Mouse (Mus musculus): ENCODE data around the gene Pias3.
"Not testable (repeated sequence)": the region's sequence is repeated elsewhere in the genome, so short reads cannot be mapped to it uniquely, and the experiment has no call there.

The Pias3 gene

GRCm38 (mm10) chr3:96684151-96684821 is 11.9 kb upstream of the Pias3 start:
- CTCF ChIA-PET, result no interaction called here

DNA sequence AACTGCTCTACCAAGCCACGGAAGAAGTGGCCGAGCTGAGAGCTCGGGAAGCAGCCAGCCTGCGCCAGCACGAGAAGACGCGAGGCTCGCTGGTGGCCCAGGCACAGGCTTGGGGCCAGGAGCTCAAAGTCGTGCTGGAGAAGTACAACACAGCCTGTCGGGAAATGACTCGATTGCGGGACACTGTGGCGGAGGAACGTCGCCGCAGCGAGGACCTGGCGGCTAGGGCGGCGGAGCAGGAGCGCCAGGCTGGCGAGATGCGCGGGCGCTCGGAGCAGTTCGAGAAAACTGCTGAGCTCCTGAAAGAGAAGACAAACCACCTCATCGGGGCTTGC is 11.4 kb upstream of the Pias3 start:
- CTCF ChIA-PET, result no interaction called here

GRCm38 (mm10) chr3:96686057-96686456 is 10.1 kb upstream of the Pias3 start:
- CTCF ChIA-PET, result not testable (repeated sequence)

GRCm38 (mm10) chr3:96688854-96689253 is 7.3 kb upstream of the Pias3 start:
- CTCF ChIA-PET, result no interaction called here

- CTCF ChIA-PET, result no interaction called here
Measured at GRCm38 (mm10) chr3:96690298-96690697, 5.9 kb upstream of the Pias3 start.

GRCm38 (mm10) chr3:96692506-96692905 is 3.7 kb upstream of the Pias3 start:
- CTCF ChIA-PET, result no interaction called here

DNA sequence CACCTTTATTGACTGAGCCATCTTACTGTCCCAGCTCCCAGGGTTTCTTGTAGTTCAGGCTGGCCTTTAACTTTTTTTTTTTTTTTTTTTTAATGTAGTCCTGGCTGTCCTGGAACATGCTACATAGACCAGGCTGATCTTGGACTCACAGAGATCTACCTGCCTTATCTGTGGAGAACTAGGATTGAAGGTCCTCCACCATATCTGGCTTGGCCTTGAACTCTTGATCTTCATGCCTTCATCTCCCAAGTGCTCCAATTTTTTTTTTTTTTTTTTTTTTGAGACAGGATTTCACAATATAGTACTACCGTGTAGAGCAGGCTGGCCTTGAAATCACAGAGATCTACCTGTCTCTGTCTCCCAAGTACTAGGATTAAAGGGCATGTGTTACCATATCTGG is 2.6 kb upstream of the Pias3 start:
- CTCF ChIA-PET, result no interaction called here

DNA sequence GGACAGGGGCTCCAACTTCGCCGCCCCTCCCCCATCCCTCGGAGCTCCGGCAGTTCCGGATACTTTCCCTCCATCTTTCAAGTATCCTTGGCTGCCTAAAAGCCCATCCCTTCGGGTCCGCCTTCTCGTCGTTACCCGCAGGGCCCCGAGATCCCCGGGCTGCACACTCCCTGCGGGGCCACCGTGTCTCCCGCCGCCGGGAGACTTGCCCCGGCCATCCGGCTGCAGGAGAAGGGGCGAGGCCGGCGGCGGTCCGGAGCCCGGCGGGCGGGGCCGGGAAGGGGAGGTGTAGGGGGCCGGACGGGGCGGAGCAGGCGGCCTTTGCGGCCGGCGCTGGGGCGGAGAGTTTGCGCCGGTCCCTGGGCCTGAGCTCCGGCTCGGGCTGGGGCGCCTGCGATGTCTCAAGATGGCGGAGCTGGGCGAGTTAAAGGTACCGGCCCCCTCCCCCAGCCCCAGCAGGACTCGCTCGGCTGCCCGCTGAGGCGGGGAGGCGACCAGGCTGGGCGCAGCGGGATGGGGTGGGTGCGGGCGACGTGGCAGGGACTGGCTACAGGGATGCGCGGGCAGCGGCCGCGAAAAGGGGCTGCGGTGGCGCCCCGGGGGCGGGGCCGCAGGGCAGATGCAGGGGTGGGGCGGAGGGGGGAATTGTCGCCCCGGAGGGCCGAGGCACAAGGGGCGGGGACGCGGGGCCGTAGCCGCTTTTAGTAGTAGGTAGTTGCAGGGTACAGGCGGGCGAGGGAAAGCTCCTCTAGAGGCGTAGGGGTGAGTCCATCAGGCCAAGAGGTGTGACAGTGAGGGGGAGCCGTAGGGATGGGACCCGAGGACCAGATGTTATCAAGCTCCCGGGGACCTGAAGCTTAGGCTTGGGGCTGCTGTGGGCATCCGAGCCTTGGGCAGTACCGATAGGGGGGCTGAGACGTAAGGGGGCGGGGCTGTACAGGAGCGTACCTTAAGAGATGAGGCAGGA is 865 bp downstream of the Pias3 start:
- CTCF ChIA-PET, result interaction anchor here (1.0 kb wide), 1 partner anchor 10 kb away, joined by 3 read pairs; no protein-coding TSS in a partner anchor

DNA sequence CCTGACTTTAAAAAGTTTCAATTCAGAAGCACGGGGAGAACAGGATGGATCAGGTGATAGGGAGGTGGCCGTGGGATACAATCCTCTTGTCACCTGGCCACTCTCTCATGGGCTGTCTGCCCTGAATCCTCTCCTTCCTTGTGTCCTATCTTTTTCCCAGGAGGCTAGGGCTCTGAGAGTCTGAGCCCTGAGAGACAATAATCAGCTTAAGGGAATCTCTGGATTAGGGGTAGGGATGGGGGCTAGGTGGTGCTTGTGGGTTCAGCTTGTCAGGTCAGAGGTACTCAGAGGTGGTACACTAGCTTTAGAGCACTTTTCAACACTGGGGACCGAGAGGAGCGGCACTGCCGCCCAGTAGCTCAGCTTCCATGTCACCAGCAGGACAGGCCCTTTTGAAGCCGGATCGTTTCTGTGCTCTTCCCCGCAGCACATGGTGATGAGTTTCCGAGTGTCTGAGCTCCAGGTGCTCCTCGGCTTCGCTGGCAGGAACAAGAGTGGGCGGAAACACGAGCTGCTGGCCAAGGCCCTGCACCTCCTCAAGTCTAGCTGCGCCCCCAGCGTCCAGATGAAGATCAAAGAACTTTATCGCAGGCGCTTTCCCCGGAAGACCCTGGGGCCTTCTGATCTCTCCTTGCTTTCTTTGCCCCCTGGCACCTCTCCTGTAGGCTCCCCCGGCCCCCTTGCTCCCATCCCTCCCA is 3.0 kb downstream of the Pias3 start:
- CTCF ChIA-PET, result interaction anchor here (0.7 to 0.8 kb wide), 3 partner anchors 15 to 417 kb away, joined by 3 to 4 read pairs (median 3); no protein-coding TSS in a partner anchor

- CTCF ChIA-PET, result no interaction called here
Measured at GRCm38 (mm10) chr3:96700376-96700775, 4.2 kb downstream of the Pias3 start.

GRCm38 (mm10) chr3:96701003-96701402 is 4.8 kb downstream of the Pias3 start:
- CTCF ChIA-PET, result no interaction called here

DNA sequence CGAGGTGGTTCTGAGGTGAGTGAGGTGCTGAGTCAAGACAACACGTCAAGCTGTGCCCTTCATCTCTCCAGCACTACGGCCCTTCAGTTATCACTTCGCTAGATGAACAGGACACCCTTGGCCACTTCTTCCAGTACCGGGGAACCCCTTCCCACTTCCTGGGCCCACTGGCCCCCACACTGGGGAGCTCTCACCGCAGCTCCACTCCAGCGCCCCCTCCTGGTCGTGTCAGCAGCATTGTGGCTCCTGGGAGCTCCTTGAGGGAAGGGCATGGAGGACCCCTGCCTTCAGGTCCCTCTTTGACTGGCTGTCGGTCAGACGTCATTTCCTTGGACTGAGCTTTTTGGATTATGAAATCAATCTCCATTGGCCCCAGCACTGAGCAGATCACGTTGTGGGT is 8.6 kb downstream of the Pias3 start:
- CTCF ChIA-PET, result interaction anchor here (0.5 kb wide), 1 partner anchor 73 kb away, joined by 14 read pairs; no protein-coding TSS in a partner anchor

- CTCF ChIA-PET, result no interaction called here
Measured at GRCm38 (mm10) chr3:96706217-96706616, 10.0 kb downstream of the Pias3 start.

DNA sequence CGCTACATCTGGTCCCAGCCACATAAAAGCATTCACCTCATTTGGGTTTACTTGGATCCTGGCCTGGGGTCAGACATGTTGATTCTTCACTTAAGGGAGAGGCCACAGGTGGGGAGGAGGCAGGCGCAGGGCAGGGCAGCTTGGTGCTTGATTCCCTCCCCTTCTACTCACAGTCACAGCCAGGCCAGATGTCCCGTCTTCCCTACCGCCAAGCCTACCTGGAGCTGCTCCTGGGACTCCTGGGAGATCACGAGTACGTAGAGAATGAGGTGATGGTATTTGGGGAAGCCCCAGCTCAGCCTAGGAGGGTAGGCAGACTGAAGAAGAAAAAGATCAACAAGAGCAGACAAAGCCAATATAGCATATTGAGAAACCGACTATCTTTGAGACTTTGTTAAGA is 10.8 kb downstream of the Pias3 start:
- CTCF ChIA-PET, result interaction anchor here (0.5 kb wide), 1 partner anchor 1796 kb away, joined by 6 read pairs; no protein-coding TSS in a partner anchor

GRCm38 (mm10) chr3:96707903-96708683 is 11.9 kb downstream of the Pias3 start, which contains the start of gene Nudt17:
Gene Nudt17 (minus strand): TSS chr3:96708562.
- CTCF ChIA-PET, result no interaction called here

- CTCF ChIA-PET, result no interaction called here
Measured at GRCm38 (mm10) chr3:96708684-96709064, 12.5 kb downstream of the Pias3 start.

GRCm38 (mm10) chr3:96714286-96714685 is 18.1 kb downstream of the Pias3 start:
- CTCF ChIA-PET, result interaction anchor here (0.5 kb wide), 1 partner anchor 16 kb away, joined by 3 read pairs; no protein-coding TSS in a partner anchor

DNA sequence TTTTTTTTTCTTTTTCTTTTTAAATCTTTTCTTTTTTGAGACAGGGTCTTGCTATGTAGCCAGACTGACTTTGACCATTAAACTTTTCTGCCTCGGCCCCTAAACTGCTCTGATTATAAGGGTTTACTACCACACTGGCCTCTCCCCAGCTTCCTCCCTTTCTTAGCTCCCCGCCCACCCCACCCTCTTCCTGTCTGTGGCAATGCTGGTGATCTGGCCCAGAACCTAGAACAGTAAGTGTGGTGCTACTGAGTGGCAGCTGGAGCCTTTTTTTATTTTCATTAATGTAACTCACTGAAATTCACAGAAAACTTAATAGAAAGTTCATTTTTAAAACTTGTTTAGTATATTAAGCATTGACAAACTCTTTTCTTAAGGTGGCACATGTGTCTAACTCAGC is 19.7 kb downstream of the Pias3 start:
- CTCF ChIA-PET, result no interaction called here

DNA sequence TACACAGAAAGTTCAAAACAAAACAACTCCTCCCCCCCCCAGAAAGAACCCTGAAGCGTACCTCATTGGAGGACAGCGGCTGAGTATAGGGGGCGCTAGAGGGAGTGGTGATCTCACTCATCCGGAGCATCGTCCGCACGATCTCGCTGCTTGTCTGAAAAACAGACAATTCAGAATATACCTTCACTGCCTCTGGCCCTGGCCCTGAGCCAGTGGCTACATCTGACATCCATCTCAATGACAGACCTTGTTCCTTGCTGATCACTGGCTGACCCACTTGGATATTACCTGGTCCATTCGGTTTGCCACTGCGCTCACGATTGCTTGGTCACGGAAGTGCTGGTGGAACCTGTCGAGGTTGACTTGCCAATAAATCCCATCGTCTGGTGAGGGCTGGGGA is 23.0 kb downstream of the Pias3 start:
- CTCF ChIA-PET, result no interaction called here

GRCm38 (mm10) chr3:96727343-96727827 is 31.2 kb downstream of the Pias3 start, which contains the start of the genes Polr3c and Rnf115:
Gene Polr3c (minus strand): TSS chr3:96727628.
Gene Rnf115 (plus strand): TSS chr3:96727664.
- CTCF ChIA-PET, result interaction anchor here (0.6 to 0.7 kb wide), 2 partner anchors 62 to 119 kb away, joined by 4 read pairs; no protein-coding TSS in a partner anchor
